Mouse (Mus musculus): ENCODE results near the gene Hlcs. TPM values are rescaled to one million over a fixed set of nuclear protein-coding genes. Genes with fewer than 3 reads are reported as not detected.

The Hlcs gene
- total RNA-seq, 2 experiments from 2014 or later, result 12.1 to 14.1 TPM

- no peak for DNase-seq (ENCODE audit: low spot score in 2 of 2)
These were observed 102.5 kb downstream of the Hlcs start for GRCm38 (mm10) chr16:94210689-94211357.

GRCm38 (mm10) chr16:94209626-94210025, 103.7 kb downstream of the Hlcs start:
- no peak for DNase-seq (ENCODE audit: low spot score in 2 of 2)

GRCm38 (mm10) chr16:94208826-94209225, 104.5 kb downstream of the Hlcs start:
- DNase-seq (ENCODE audit: low spot score in 2 of 2), result no peak

- no peak for DNase-seq (ENCODE audit: low spot score in 2 of 2)
These were observed 105.2 kb downstream of the Hlcs start for GRCm38 (mm10) chr16:94208152-94208551.

GRCm38 (mm10) chr16:94205528-94206484, 107.6 kb downstream of the Hlcs start:
- no peak for DNase-seq (ENCODE audit: low spot score in 2 of 2)

DNA sequence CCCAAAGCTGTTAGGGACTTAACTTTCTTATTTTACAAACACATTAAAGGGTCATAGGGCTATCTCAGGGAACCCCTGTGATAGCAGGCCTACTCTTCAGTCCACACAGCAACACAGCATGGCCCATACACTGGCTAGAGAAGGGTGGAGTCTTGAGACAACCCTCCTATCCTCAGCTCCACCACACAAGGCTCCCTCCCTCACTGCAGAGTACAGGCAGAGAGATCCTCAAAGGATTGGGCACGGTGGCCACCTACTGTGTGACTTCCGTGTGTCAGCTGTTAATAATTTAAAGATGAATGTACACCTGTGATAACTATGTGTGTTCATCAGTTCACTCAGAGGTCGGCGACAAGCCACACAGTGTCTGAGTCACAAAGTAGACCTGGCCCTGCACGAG, 112.0 kb downstream of the Hlcs start:
- DNase-seq (ENCODE audit: low spot score in 2 of 2), result no peak

GRCm38 (mm10) chr16:94195913-94196312, 117.5 kb downstream of the Hlcs start:
- DNase-seq (ENCODE audit: low spot score in 2 of 2), result no peak

- no peak for DNase-seq (ENCODE audit: low spot score in 2 of 2)
These were observed 121.7 kb downstream of the Hlcs start for GRCm38 (mm10) chr16:94191379-94192315.

DNA sequence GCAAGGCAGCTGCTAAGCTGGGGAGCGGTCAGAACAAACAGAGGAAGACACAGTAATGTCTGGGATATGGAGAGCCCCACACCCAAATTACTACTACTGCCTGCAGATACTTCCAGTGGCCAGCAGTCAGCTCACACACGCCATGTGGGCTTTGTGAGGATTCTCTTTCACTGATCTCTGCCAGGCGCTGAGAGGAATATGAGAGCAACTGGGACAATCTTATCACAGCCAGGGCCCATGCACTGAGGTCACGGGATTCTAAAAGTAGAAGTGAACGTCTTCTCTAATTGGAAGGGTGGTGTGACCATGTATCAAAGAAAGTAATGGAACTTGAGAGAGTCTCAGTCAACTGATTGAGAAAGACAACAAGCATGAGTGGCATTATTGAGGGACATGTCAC, 123.1 kb downstream of the Hlcs start:
- no peak for DNase-seq (ENCODE audit: low spot score in 2 of 2)

- no peak for DNase-seq (ENCODE audit: low spot score in 2 of 2)
These were observed 126.8 kb downstream of the Hlcs start for GRCm38 (mm10) chr16:94186526-94186925.

DNA sequence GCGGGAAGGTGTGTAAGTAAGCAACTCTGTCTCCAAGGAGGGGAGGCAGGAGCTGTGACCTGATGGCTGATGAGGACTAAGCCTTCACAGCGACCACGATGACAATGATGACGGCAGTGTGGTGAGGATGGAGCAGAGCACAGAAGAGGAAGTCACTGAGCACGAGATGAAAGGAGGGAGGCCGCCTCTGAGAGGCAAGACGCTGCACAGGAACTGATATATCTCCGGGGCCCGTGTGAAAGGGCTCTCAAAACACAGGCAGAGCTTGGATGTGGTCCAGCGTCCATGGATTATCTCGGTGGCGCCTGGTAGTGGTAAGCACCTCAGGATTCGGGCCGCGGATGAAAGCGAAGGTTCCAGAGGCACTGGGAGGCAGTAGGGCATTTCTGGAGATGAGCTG, 127.9 kb downstream of the Hlcs start:
- DNase-seq (ENCODE audit: low spot score in 2 of 2), result no peak

DNA sequence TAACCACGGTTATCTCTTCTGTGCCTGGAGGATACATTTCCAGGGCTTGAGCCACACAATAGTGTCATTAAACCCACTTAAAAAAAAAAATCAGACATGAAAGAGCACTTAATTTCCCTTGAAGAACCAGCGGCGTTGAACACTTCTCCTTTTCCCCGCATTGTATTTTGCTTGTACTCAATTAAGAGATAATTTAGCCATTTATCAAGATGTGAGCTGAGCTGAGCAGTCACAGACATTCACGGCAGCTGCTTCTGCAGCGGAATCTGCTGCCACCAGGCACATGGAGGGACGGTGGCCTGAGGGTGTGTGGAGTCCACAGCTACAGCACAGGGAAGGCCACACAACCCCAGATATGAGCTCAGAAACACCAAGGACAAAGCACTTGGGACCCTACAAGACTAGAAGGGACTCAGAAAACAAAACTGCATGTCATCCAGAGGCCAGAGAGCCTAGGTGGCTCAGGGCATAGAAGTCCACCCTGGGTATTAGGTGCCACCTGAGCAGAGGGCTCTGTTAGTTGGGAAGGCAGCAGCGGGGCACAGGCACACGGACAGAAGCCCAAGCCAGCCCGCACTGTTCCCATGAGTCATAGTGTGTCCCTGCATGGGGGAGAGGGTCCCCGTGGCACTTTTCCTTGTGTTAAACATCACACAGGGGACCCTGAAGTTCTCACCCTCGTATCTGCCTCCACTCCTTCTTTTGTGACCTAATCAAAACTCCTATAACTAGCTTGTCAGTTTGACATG, 133.1 kb downstream of the Hlcs start:
- DNase-seq (ENCODE audit: low spot score in 2 of 2), result no peak

DNA sequence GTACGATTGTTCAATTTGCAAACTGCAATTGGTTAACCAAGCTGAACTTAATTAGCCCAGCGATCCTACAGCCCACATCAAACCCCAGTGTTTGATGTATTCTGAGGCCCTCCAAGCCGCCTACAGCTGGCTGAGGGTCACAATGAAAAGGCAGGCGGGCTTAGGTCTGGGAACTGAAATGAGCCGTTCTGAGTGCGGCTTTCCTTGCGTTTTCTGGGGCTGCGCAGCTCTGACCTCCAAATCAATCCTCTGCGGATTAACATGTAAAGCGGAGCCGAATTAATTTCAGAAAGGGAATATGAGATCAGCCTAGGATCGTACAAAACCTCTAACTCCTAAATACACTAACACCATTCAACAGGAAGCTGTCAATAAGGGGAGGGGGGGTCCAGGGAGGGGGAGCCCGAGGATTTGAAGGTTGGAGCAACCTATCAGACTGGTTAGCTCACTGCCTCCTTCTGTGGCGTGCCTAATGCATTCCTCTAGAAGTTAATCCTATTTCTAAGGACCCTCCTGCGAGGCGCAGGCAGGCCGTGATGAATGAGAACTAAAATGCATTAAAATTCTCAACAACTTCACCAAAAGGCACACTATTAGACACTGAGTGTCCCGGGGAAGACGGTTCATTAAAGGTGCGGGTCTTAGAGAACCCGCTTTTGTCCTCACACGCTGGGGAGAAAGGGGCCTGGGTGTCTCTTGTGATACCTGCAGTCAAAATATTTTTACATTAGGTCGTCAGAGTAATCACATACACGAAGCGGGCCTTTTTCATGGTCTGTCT, 133.8 kb downstream of the Hlcs start:
- DNase-seq (ENCODE audit: low spot score in 2 of 2), result no peak

GRCm38 (mm10) chr16:94178441-94179220, 134.7 kb downstream of the Hlcs start:
- DNase-seq (ENCODE audit: low spot score in 2 of 2), result no peak

DNA sequence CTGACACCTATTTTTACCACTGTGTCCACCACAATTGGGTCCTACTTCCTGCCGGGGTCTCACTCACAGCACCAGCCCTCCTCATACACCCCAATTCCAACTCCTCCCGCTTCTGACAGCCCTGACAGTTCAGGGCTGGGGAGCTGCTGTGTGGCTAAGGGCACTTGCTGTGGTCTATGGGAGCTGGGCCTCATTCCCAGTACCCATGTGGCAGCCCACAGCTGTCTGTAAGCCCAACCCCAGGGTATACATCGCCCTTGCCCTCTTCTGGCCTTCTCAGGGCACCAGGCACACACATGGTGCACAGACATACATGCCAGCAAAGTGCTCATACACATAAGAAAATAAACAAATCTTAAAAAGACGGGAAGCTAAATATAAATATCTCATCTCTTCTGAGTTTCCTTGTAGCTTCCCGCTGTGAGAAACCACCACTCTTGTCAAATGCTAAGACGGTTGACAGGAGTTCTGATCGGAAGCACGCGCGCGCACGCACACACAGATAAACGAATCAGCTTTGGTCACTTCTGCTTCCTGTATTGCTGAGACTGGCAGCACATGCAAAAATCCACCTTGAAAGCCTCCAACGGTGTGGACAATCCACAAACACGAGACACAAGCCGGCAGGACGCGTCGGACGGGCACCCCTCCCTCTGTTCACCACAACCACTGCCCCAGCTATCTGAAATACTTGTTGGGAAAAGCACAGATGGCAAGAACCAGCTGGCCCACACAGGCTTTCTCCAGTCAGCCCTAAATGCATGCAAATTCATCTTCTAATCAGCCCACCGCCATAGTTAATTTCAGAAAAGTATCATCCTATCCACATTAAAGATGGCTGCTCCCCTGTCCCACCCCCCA, 136.1 kb downstream of the Hlcs start:
- DNase-seq (ENCODE audit: low spot score in 2 of 2), result no peak

DNA sequence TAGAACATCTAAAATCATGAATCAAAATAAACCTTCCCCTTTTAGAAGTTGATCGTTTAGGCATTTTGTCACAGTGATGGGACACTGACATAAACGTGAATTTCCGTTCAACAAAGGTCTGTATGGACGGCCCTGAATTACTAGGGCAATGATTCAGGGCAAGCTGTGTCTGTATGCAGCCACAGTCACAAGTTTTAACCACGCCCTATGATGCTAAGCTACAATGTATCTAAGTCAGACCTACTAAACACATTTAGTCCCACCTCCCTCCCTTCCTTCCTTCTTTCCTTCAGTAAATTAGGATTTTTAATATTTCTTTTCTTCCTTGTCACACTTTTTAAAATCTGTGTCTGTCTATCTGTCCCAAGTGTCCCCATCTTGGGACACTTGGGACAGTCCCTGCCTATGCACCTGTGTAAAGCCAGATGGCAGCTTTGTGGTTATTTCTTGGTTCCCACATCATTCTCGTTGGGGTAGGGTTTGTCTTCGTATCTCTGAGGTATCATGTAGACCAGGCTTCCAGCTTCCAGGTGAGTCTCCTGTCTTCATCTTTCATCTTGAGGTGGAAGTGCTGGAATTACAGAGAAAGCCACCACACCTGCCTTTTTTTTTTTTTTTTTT, 137.9 kb downstream of the Hlcs start:
- DNase-seq (ENCODE audit: low spot score in 2 of 2), result no peak

DNA sequence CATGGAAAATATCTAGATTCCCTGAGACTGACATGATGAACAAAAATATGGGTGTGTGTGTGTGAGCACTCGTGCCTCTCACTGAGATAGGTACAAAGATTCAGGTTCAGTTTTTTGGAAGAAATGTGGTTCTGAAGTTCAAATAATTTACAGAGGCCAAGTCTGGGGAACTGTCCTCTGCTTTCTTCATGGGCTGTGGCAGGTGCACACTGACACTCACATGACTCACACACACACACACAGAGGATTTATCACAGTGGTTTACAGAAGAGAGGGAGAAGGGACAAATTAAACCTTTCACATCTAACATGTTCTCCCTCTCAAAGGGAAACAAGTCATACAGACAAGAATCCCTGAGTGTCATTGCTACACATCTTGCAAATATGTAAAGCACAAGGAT, 140.0 kb downstream of the Hlcs start:
- no peak for DNase-seq (ENCODE audit: low spot score in 2 of 2)

DNA sequence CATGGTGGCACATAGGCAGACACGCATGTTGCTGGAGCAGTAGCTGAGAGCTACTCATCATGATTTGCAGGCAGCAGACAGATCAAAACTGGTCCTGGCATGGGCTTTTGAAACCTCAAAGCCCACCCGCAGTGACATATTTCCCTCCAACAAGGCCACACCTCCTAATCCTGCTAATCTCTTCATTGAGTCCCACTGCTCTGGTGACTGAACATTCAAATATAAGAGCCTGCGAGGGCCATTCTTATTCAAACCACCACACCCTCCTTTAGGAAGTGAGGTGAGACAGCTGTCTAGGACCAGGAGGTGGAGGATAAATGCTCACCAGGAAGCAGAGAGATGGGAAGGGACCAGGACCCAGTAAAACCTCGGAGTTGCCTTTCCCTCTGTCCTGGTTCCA, 143.2 kb downstream of the Hlcs start:
- DNase-seq (ENCODE audit: low spot score in 2 of 2), result no peak

Measured in layer of hippocampus, postnatal 10 days (tissue).